Mouse (Mus musculus) frontal cortex, adult 2 months (tissue): ENCODE measurements at regions not wholly inside any gene's neighbourhood (a gene's known extent, or its start where the extent isn't known, plus 50 kb on each side); places are given as distances from the start of the nearest gene placed in this dataset.

ENCODE experiments used
- DNase-seq, 2 experiments: peaks; one replicate each; pipeline ENCODE4 v3.0.0; 2022; ENCODE audit warnings: low spot score in 1 of 2; ENCODE audit errors: extremely low spot score in 1 of 2

DNA sequence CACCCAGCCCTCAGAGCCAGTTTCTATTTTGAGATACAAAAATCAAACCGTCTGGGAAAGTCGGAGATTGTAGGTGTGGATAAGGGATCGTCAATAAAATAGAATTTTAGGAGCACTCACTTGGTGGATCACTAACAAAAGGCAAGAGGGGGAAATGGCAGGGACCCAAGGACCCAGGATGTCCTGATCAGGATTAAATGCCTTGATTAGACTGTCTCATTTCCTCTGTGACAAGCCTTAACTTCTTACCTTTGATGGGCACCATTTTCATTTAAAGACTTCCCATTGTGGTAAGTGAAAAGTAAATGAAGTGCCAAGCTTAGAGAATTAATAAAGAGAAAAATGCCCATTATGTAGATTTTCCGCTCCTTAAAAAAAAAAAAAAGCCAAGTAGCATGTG, 238.0 kb upstream of the Mpped2 start:
- no peak for DNase-seq

GRCm38 (mm10) chr2:106455972-106456371, 237.1 kb upstream of the Mpped2 start:
- DNase-seq = no peak

DNA sequence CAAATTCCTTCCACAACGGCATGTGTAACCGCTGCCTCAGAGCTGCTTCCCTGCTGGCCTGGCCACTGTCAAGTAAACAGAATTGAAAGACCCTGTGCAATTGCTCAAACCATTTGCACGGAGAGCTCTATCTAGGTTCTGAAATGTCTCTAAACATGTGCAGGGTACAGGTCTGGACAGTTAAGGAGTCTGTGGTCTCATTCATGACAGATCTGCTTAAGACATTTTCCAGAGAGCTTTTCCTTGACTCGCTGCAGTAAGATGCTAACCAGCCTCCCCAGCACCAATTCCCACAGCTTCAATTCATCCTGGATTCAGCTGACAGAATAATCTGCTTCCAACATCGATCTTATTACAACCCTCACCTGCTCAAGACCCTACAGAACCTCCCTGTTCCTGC, 235.1 kb upstream of the Mpped2 start:
- no peak for DNase-seq

DNA sequence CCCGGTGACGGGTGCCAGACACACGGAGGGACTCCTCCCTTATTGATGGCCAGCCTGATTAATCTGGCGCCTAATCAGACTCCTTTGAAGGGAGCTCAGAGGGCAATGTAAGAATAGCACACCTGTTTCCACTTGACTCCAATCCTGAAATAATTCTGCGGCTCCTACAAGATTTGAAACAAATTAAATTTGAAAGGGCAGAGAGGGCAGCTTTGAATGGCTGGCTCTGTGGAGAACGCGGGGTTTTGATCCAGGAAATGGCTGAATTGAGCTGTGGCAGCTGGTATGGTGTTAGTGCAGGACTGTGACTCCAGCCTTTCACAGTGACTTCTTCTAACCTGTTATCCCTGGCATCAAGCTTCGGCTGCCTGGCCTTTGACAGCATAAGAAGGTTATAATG, 232.0 kb upstream of the Mpped2 start:
- no peak for DNase-seq

DNA sequence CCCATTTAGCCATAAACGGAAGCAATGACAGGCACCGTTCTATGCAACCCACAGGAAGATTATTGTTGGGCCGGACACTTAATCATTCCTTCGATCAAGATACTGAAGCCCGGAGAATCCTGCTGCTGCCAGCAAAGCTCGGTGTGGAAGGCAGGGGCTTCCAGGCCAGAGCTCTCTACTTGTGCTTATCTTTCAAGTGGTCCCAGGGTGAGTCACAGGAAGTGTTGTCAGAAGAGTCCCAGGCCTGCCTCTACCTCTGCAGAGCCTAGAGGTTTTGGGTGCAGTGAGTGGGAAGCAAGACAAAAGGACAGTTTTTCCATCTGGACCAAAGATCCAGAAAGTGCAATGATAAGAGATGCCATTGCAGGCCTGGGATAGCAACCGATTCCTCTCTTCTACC, 231.6 kb upstream of the Mpped2 start:
- DNase-seq = no peak

DNA sequence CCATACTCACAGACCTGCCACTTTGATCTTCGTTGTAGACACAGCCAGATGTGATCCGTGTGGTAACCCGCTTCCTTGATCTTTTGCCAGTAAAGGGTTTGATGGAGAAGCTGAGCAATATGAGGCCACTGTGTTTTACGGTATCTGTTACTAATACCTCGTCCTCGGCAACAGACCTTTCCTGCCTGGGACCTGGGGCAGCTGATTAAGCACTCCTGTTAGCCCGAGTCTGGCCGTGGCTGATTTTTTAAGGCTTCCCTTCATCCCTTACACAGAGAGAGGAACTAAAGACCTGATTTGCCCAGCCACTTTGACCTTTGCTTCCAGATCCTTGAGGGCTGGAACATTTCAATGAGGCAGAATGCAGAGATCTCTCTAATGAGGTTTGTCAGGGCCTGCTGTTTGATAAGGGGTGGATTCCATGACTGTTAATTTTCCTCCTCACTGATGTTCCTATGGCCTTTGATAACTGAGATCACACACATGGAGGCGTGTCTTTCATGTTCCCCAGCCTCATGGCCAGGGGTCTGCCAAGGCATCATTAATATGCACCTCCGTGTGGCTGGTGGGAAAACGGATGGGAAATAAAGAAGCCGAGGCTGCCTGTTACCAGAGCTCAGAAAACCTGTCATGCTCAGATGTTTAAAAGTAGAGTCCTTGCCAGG, 231.0 kb upstream of the Mpped2 start:
- no peak for DNase-seq

GRCm38 (mm10) chr2:106465055-106465454, 228.0 kb upstream of the Mpped2 start:
- no peak for DNase-seq

DNA sequence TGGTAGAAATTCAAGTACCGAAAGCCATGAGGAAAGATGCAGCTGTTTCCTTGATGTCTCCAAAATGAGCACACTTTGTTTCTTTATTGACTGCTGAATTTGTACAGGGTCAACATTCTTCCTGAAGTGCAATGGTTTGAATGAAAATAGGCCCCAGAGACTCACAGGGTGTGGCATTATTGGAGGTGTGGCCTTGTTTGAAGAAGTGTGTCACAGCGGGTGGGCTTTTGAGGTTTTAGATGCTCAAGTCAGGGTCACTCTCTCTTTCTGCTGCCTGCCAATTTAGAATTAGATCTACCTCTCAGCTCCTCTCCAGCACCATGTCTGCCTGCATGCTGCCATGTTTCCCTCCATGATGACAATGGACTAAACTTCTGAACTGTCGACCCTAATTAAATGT, 227.2 kb upstream of the Mpped2 start:
- DNase-seq = no peak

DNA sequence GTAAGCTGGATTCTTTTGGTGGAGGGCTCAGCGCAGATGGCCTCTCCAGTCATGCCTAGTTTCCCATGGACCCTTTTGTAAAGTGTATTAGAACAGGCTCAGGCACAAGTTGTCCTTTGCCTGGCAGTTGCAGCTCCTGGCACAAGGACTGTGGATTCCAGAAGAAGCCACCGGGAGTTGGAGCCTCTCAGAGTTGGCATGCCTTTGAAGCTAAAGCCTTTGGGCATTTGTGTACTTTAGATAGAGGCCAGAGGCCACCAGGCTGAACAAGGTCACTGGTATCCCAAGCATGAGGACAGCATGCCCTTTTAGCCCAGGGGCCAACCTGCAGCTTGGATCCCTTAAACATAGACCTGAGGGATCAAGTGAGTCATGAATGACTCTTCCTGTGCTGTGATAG, 223.9 kb upstream of the Mpped2 start:
- no peak for DNase-seq

- no peak for DNase-seq
These were observed 219.6 kb upstream of the Mpped2 start for GRCm38 (mm10) chr2:106473458-106473857.

- DNase-seq = no peak
These were observed 215.1 kb upstream of the Mpped2 start for GRCm38 (mm10) chr2:106477991-106478390.

DNA sequence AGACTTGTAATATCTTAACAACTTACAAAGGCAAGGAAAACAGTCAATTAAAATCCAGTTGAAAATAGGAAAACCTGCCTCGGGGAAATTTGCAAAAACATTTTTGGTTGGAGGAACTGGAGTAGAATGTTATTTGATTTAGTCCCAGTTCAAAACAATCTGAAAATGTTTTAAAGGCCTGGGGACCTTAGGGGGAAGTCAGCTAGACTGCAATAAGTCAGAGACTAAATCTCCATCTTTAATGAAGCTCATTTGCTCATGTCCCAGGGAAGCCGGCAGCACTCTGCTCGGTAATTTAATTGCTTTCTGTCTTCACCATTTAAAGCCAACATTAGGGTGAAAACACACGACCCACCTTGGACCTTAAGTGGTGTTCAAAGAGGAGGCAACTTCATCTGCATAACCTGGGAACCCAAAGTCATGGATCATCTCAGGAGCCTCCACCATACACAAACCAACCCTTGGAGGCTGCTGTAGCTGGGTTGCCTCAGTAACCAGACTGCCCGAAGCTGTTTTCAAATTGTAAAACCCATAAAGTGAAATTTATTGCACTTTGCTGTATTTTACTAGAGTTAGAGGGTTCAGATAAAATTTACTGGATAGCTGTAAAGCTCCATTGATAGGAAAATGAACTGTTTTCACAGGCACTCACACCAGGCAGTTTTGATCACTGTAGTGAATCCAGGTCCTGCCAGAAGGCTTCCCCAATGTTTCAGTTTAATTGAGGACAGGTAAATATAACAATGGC, 205.6 kb upstream of the Mpped2 start:
- no peak for DNase-seq

GRCm38 (mm10) chr2:106498735-106499134, 194.3 kb upstream of the Mpped2 start:
- no peak for DNase-seq

- no peak for DNase-seq
These were observed 193.7 kb upstream of the Mpped2 start for GRCm38 (mm10) chr2:106499227-106499928.

GRCm38 (mm10) chr2:106504933-106505420, 188.1 kb upstream of the Mpped2 start:
- DNase-seq = peak; percentile 10 to 64

DNA sequence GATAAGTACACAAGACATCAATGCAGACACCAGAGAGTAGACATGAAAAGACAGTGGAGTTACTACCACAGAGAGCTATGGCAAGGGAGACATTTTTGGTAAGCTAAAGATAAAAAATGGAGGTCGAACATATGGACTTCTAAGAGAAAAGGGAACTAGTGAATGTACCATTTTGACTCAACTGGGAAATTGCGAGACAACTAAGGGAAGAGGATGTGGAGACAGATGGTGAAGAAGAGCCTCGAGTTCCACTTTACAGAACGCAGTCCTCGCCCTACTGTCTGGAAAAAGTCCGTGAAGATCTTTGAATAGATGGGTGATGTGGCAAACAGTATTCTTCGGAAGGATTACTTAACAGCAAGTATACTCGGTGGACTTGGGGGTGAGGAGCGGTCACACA, 181.2 kb upstream of the Mpped2 start:
- peak; percentile 2 to 53 for DNase-seq

- no peak for DNase-seq
These were observed 180.6 kb upstream of the Mpped2 start for GRCm38 (mm10) chr2:106512338-106513024.

- no peak for DNase-seq
These were observed 180.1 kb upstream of the Mpped2 start for GRCm38 (mm10) chr2:106513025-106513386.

DNA sequence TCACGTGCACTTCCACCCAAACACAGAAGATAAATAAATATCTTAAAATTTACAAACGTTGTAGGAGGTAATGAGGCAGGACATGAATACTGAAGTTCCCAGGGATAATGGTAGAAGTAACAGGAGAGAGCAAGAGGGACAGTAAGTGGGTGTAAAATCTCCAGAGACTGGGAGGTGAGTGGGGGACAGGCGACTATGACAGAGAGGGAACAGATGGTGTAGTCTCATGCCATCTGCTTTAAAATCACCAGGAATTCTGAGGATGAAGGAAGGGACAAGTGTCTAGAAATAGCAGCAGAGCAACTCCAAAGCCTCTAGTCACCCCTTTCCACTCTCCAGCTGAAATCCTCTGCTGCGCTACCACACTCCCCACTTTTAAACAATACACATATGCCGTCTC, 175.8 kb upstream of the Mpped2 start:
- peak; percentile 70 to 86 for DNase-seq

GRCm38 (mm10) chr2:106522961-106523360, 170.1 kb upstream of the Mpped2 start:
- peak; percentile 10 to 53 for DNase-seq

DNA sequence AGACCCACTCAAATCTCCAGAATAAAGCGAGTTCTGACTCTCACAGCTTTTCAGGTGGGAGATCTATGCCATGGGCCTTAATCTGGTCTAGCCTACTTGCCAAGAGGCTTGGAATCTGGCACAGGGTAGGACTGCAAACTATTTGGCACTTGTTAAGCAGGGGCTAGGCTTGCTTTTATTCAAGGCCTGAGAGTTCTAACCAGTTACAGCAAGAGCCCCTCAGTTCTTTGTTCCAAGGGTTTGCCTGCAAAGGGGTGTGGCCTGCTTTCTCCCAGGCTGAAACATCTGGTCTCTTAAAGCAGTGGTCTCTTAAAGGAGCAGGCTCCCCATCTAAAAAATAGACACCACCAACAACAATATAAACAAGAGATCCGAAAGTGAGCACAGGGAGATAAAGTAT, 166.1 kb upstream of the Mpped2 start:
- DNase-seq = no peak
